Mouse (Mus musculus): ENCODE measurements at regions not wholly inside any gene's neighbourhood (a gene's known extent, or its start where the extent isn't known, plus 50 kb on each side); places are given as distances from the start of the nearest gene placed in this dataset.

DNA sequence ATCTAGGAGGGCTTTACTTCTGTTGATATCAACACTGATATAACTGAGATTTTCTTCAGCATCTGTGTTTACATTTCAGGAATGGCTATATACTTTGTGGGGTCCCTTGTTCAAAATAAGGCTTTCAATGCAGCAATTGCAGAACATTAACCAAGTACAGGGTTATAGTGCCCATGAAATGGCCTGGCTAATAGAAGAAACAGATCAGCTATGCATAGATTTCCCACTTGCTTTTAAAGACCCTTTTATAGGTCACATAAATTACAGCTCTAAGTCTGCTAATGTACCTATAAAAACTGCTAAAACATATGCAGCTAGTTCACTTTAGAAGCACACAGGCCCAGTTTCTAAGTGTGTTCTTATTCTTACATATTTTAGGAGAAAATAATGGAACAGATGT, 472.1 kb downstream of the Nup35 start:
- DNase-seq (ENCODE audit: low read depth, low spot score) = no peak

DNA sequence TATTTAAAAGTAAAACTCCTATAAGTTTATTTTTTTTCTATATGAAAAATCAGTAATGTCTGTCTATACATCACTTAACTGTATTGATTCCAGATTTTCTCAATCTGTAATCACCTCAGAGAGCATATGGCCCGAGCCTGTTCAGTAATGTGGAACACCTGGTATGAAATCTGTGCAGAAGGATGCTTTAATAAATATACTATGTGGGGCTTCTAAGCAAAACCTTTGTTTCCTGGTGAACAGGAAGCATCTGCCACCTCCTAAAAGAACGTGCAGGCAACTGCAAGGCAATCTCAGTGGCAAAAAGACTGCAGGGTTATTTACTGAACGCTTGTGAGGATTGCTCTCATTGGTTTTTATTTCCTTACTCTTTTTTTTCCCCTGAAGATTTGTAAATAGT, 488.8 kb downstream of the Nup35 start:
- DNase-seq (ENCODE audit: low read depth, low spot score) = no peak

DNA sequence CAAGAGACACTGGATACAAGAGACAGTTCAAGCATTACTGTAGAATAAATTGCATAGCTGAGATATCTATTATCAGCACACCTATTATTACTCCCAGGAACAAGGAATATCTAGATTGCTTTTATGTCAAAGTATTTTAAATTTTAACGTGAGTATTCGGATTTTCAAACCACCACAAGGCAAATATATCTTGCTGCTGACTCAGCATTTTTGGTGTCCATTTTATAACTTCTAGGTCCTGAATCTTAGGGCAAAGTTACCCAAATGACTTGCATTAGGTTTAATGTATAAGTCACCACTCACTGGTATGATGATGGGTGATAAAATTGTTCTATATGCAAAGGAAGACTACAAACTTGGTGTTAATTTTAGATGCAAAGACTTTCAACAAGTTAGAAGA, 501.7 kb downstream of the Nup35 start:
- no peak for DNase-seq (ENCODE audit: low read depth, low spot score)

DNA sequence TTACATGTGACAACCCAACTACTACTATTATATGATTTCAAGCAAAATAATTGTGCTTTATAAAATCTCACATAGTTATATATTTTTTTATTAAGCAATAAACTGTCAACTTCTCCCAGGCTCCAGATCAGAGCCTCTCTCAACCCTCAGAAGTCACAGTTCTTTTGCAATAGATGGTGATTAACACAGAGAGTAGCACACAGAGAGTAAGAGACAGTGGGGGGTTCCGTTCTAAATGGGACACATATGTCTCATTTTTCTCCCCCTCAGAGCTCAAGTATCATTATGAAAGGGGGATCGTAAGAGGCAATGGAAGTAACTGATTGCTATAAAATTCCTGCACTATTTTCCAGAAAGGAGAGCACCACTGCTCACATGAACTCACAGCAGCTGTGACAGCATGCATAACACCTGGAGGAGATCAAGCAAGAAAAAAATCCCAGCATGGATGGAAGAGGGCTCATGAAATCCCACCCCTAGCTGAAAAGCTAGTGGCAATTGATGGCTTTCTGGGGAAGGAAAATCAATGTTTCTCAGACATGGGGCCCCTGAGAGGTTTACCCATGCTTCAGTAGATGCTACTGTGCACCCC, 503.5 kb downstream of the Nup35 start:
- DNase-seq (ENCODE audit: low read depth, low spot score) = no peak

DNA sequence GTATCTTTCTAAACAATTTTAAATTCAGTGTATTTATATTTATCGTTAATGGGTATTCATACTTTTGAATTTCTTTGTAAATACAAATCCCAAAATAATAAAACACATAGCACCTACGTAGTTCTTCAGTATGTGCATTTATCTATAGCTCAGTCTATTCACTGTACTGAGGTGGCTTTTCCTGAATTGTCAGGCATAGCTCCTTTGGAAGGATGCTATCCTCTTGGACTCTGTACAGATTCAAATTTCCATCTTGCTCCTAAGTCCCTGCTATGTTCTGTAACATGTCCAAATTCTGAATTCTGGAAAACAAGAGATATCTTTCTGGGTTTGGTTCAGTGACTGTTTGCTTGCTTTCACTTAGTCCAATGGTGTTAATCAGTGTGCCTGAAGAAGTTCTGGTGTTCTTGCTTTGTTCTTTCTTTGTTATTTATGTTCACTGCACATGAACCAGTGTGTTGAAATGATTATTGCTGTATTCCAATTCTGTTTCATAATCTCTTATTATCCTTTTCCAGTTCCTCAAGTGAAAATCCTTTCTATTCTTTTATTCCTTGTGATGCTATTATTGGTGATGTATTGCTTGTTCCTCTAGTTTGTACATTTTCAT, 519.5 kb downstream of the Nup35 start:
- no peak for DNase-seq (ENCODE audit: low read depth, low spot score)

DNA sequence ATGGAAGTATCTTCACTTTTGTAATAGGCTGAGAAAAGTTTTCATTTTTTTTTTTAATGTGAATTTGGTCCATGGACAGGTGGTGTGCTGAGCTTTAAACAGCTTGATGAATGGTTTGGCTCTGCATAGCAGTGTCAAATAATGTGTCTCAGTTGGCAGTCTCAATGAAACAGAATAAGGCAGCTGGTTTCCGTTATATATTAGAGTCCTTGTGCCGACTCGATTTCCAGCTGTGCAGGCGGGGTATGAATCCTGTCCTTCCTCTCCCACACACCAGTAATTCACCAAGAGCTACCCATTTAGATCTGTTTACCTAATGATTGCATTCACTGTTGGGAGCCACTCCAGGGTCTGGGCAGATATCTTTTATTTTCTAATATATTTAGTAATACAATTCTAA, 526.6 kb downstream of the Nup35 start:
- peak; percentile 36 for DNase-seq (ENCODE audit: low read depth, low spot score)

DNA sequence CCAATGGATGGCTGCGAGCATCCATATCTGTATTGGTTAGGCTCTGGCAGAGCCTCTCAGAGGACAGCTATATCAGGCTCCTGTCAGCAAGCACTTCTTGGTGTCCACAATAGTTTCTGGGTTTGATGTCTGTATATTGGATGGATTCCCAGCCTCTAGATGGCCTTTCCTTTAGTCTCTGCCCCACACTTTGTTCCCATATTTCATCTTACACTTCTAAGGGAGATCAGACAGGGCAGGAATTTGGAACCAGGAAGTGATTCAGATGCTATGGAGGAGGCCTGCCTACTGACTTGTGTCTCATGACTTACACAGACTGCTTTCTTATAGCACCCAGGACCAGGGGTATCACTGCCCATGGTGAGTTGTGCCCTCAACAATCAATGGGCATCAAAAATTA, 529.4 kb downstream of the Nup35 start:
- no peak for DNase-seq (ENCODE audit: low read depth, low spot score)

DNA sequence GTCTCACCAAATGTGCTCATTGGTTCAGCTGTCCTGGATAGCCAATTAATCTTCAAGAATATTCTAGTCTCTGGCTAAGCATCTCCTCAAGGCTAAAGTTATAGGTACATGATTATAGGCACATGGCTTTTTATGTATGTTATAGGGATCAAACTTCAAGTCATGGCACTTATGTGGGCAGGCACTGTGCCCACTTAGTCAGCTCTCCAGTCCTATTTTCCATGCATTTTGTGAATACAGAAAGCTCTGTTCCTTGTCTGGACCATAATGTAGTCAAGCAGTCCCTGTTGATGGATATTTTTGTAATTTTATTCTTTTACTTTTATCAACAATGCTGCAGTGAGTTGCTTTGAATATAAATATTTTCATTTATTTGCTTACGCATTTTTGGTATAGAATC, 531.1 kb downstream of the Nup35 start:
- no peak for DNase-seq (ENCODE audit: low read depth, low spot score)

DNA sequence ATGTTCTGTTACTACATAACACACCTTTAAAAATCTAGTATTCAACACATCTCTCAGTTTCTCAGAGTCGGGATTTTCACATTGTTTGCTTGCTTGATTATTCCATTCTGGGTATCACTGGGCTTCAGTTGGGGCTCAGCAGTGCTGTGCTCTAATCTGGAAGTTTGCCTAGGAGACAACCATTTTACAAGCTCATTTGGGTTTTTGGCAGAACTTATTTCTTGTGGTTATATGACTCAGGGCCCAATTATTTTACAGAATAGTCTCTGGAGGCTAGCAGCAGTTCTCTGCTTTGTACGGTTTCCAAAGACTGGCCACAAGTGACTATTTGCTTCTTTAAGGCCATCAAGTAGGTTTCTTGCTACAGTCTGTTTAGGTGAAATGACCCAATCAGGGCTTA, 565.4 kb downstream of the Nup35 start:
- no peak for DNase-seq (ENCODE audit: low read depth, low spot score)

DNA sequence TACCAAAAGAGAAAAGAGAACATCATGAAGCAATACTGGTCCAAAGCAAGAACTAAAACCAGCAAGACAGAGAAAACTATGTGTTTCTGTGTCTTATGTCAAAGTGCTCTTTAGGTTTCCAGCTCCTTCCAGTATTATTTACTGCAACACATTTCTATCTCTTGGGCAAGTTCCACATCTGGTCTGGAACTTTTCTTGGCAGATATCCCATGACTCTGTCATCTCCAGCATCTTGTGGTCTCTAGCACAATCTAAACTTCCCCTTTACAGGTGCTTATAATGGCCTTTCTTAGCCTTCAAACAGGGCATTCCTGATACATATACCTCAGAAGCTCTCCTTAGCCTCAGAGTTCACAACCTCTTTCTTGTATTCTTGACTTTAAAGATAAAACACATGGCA, 568.9 kb downstream of the Nup35 start:
- no peak for DNase-seq (ENCODE audit: low read depth, low spot score)

DNA sequence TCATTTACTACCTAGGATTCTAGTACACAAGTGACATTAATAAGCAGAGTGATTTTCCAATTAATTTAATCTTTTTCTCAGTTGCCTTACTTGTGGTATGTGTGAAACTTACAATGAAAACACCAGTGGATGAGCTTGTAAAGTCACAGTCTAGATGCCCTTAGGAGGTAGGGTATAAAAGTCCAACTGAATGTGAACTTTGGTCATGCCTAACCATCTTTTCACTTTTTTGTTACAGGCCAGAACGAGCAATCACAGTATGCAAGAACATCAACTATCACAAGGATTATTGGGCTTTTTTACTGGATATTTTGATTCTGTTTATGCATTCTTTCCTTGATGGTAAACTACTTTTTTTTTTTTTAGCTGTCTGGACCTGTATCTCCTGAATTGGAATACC, 573.8 kb downstream of the Nup35 start:
- DNase-seq (ENCODE audit: low read depth, low spot score) = no peak

DNA sequence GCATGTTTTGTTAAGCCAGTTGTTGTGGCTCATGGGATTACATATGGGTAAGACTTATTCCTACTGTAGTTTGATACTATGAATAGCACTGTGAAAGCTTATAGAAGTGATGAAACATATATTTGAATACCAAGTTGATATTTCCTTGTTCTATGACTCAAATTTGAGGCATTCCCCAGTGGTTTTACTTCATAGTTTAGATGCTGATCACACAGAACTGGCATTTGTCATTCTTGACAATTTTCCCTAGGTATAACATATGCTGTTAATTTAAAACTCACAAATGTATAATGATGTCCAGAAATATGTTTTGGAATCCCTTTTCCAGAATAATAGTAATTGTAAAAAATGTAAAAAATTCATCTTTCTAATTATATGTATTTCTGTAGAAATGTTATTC, 583.5 kb downstream of the Nup35 start:
- no peak for DNase-seq (ENCODE audit: low read depth, low spot score)

Measured in embryo, embryonic 11.5 days (tissue).